Mouse (Mus musculus) myocyte (in vitro differentiated cells): ENCODE results near the gene Pomgnt2.

Experiments
- CEBPB ChIP-seq: IDR thresholded peaks from 2 replicates; pipeline ENCODE4 v1.6.1; 2011; ENCODE audit warnings: mild to moderate bottlenecking, moderate library complexity; ENCODE audit not compliant: poor library complexity, insufficient read depth, severe bottlenecking
- E2F4 ChIP-seq: IDR thresholded peaks from one replicate; pipeline ENCODE4 v1.6.1; 2011; ENCODE audit warnings: mild to moderate bottlenecking, control low read depth, moderate library complexity; ENCODE audit not compliant: insufficient read depth
- MAX ChIP-seq: IDR thresholded peaks from one replicate; pipeline ENCODE4 v1.6.1; 2011; ENCODE audit warnings: low read depth, mild to moderate bottlenecking, control low read depth
- MYOD1 ChIP-seq, 3 experiments: IDR thresholded peaks; one replicate each; pipeline ENCODE4 v1.6.1; 2011; ENCODE audit warnings: control low read depth in 2 of 3, low read depth in 2 of 3, mild to moderate bottlenecking in 2 of 3, moderate library complexity in 1 of 3; ENCODE audit not compliant: insufficient read length in 2 of 3, control insufficient read depth in 1 of 3
- MYOG ChIP-seq, 3 experiments: IDR thresholded peaks; one replicate each; pipeline ENCODE4 v1.6.1; 2011; ENCODE audit warnings: control low read depth in 2 of 3, low read depth in 2 of 3, mild to moderate bottlenecking in 2 of 3; ENCODE audit not compliant: insufficient read length in 2 of 3, control insufficient read depth in 1 of 3, insufficient read depth in 1 of 3
- POLR2A ChIP-seq: IDR thresholded peaks from one replicate; pipeline ENCODE4 v1.6.1; 2011; ENCODE audit warnings: low read depth, mild to moderate bottlenecking, control low read depth, moderate library complexity; ENCODE audit not compliant: insufficient read length
- POLR2AphosphoS2 ChIP-seq: IDR thresholded peaks from one replicate; pipeline ENCODE4 v1.6.1; 2011; ENCODE audit warnings: low read depth, control low read depth; ENCODE audit not compliant: insufficient read length
- SRF ChIP-seq: IDR thresholded peaks from one replicate; pipeline ENCODE4 v1.6.1; 2011; ENCODE audit warnings: low read depth; ENCODE audit not compliant: control insufficient read depth, insufficient read length
- TCF12 ChIP-seq: IDR thresholded peaks from one replicate; pipeline ENCODE4 v1.6.1; 2011; ENCODE audit warnings: mild to moderate bottlenecking, control low read depth; ENCODE audit not compliant: poor library complexity, insufficient read depth, severe bottlenecking
- USF1 ChIP-seq: IDR thresholded peaks from one replicate; pipeline ENCODE4 v1.6.1; 2011; ENCODE audit warnings: low read depth, mild to moderate bottlenecking, control low read depth, moderate library complexity

GRCm38 (mm10) chr9:122032071-122032470 lies 35.2 kb upstream of the Pomgnt2 start:
- TF ChIP-seq MAX: no peak
- no peak for TF ChIP-seq POLR2A
- TF ChIP-seq USF1: no peak
- no peak for TF ChIP-seq TCF12
- TF ChIP-seq SRF: no peak
- TF ChIP-seq POLR2AphosphoS2: no peak
- TF ChIP-seq MYOG (IDR thresholded peaks at IDR 0.05; ENCODE audit: control insufficient read depth in 1 of 3, insufficient read depth in 1 of 3, insufficient read length in 2 of 3, low read depth in 2 of 3): no peak
- TF ChIP-seq CEBPB: no peak
- no peak for TF ChIP-seq E2F4
- TF ChIP-seq MYOD1 (IDR thresholded peaks at IDR 0.05; ENCODE audit: control insufficient read depth in 1 of 3, insufficient read length in 2 of 3, low read depth in 2 of 3): no peak
